Mouse (Mus musculus) midbrain, embryonic 12.5 days (tissue): Measurements from ENCODE around the gene Nelfe. TPM values are rescaled to one million over a fixed set of nuclear protein-coding genes. Genes with fewer than 3 reads are reported as not detected.
A peak's percentile ranks its signal among the peaks of the same experiment; 100 is the strongest.
"Not testable (repeated sequence)": the region's sequence is repeated elsewhere in the genome, so short reads cannot be mapped to it uniquely, and the experiment has no call there.

Source experiments
- ATAC-seq: fragments of 200-750 bp; cut with Nextera tagmentation; 2 replicates; pipeline ENCODE4 v1.8.0; 2017; ENCODE audit warnings: low read depth, moderate TSS enrichment, moderate library complexity; ENCODE audit not compliant: low FRiP score
- H3K27ac ChIP-seq: fragments of 300-500 bp; sonication (generic); replicated peaks from 2 replicates; pipeline ENCODE4 v1.5.1; 2016; ENCODE audit warnings: mild to moderate bottlenecking
- H3K27me3 ChIP-seq: fragments of 300-500 bp; sonication (generic); 2 replicates; pipeline ENCODE4 v1.6.1; 2016; ENCODE audit warnings: mild to moderate bottlenecking
- H3K36me3 ChIP-seq: fragments of 300-500 bp; sonication (generic); 2 replicates; pipeline ENCODE4 v1.6.1; 2016
- H3K4me1 ChIP-seq: fragments of 300-500 bp; sonication (generic); 2 replicates; pipeline ENCODE4 v1.6.1; 2016
- H3K4me2 ChIP-seq: fragments of 300-500 bp; sonication (generic); replicated peaks from 2 replicates; pipeline ENCODE4 v1.6.1; 2016; ENCODE audit warnings: mild to moderate bottlenecking, moderate library complexity
- H3K4me3 ChIP-seq: fragments of 300-500 bp; sonication (generic); 2 replicates; pipeline ENCODE4 v1.5.1; 2016; ENCODE audit warnings: mild to moderate bottlenecking
- H3K9ac ChIP-seq: fragments of 300-500 bp; sonication (generic); replicated peaks from 2 replicates; pipeline ENCODE4 v1.6.1; 2016; ENCODE audit warnings: mild to moderate bottlenecking, moderate library complexity
- H3K9me3 ChIP-seq: fragments of 300-500 bp; sonication (generic); 2 replicates; pipeline ENCODE4 v1.6.1; 2016; ENCODE audit warnings: mild to moderate bottlenecking
- WGBS: fragments of 180-500 bp; shearing (Covaris S2); methylation state at CpG from one replicate; pipeline ENCODE4 v1.1.7; 2016; 5-methylcytosine and 5-hydroxymethylcytosine counted together
- polyA plus RNA-seq: library from polyadenylated mRNA; unstranded; fragments of >200 nt; fragmentation: Nextera tagmentation; extraction: Ambion mirVana; gene quantifications from 2 replicates; pipeline ENCODE4 v1.2.1, GENCODE M21; 2016

Nelfe gene
- polyA plus RNA-seq, 1 experiment from 2014 or later, result 114 TPM

DNA sequence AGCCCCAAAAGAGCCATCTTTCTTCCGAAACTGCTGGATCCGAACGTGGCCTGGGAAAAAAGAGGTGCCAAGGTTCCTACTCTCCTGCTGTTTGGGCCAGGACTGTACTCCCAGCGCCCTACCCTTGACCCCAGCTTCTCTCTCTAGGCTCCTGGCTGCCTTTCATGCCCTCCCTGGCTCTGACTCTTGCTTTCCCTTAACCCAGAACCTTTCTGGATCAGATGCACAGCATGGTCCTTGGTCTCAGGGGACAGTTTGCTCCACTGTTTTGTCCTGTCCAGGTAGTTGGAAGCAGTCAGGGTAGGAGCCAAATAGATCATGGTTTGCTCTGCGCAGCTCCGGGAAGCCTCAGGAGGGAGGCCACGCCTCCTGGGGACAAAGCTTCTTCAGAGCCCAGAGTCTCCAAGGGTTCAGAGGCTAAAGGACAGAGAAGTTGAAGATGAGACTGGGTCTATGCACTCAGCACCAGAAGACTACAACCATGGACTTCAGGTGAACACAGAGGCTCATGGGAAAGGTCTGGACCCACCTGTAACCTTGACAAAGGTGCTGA is 35.3 kb upstream of the Nelfe start:
- H3K4me1 ChIP-seq, result no peaks in the 10 kb centered on the region
- no peak overlapping the region for H3K4me2 ChIP-seq
- no peaks in the 10 kb centered on the region for H3K9me3 ChIP-seq
- H3K27me3 ChIP-seq, result no peaks in the 10 kb centered on the region
- no peak overlapping the region for H3K4me3 ChIP-seq
- no peaks in the 10 kb centered on the region for H3K36me3 ChIP-seq
- no peak overlapping the region for H3K9ac ChIP-seq
- ATAC-seq, result no peak
- 84% methylated on average over 7 of the region's 7 CpGs for WGBS
- no peak overlapping the region for H3K27ac ChIP-seq

DNA sequence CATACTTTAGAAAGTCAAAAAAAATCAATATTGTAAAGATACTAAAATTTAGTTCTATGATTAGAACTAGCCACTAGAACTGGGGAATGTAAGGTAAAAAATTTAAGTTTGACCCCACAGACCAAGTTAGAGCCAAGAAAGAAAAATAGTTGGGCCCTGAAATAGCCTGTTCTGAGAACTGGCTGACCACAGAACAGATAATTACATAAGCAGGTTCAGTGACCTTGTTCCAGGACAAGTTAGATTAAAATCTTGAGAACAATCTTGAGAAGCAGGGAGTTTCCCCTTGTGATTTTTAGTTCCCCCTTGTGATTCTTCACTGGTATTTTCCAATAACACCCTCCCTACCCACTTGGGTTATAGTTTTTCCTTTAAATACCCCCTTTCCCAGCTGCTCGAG is 19.4 kb upstream of the Nelfe start:
- H3K4me2 ChIP-seq, ATAC-seq, H3K27me3 ChIP-seq, H3K27ac ChIP-seq, H3K9ac ChIP-seq, H3K9me3 ChIP-seq, H3K4me1 ChIP-seq, H3K4me3 ChIP-seq: not testable (repeated sequence)
- WGBS, result 93% methylated on average over 1 of the region's 1 CpGs
- H3K36me3 ChIP-seq, result peaks cover 71% of the 10 kb centered on the region

DNA sequence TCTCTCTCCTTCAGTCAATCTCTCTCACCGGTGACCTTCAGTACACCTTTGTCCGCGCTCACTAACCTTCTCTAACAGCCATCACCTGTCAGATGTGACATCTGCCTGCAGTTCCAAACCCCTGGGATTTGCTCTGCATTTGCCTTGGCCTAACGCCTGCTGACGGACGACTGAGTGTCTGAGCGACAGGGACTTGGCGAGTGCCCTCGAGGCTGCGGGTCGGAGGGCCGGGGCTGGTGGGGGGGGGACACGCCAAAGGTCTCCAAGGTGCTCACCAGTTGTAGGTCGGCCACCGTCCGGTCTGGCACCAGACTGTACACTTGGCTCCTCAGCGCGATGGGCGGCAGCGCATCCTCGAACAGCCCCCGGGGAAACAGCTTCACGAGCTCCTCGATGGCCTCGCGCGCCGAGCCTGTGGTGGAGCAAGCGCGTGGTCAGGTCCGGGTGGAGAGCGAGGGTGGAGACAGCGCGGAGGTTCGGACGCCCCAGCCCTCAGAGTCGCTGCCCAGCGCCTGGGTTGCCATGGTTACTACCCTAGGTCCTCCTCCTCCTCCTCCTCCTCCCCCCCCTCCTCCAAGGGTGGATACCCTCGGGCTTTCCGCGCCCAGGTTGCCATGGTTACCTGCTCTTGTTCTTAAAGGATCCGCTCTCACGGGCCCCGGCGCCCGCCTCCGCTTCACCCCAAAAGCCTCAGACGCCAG is 13.9 kb upstream of the Nelfe start:
- Histone ChIP-seq H3K27me3 (no peaks in the 10 kb centered on the region), H3K4me3 (peak overlapping the region; percentile 75), H3K4me2 (peak overlapping the region; percentile 98), H3K36me3 (peaks cover 50% of the 10 kb centered on the region), H3K27ac (peak overlapping the region; percentile 82), H3K9me3 (no peaks in the 10 kb centered on the region), H3K4me1 (peaks cover 26% of the 10 kb centered on the region), H3K9ac (peak overlapping the region; percentile 74)
- ATAC-seq, result peak; percentile 87
- 4% methylated on average over 48 of the region's 48 CpGs for WGBS

DNA sequence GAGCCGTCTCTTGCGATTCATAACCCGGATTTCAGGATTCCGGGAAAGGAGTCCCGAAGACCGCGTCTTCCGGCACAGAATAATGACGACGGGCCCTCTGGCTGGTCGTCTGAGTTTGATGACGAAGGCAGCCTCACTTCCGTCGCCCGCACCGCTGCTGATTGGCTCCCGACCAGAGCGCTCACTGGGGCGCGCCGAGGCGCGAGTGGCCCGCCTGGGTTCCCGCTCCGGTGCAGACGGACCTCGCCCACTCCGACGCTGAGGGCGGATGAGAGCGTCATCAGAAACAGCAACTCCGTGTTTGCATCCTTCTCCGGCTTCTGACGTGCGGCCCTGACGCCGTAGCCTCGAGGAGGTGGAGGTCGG is 13.4 kb upstream of the Nelfe start, which contains the start of the genes Stk19 and Dxo:
Gene Stk19, minus strand, starts transcription at position 90 of the 366 bp plus-strand sequence.
Gene Dxo, plus strand, starts transcription at position 164 of the 366 bp plus-strand sequence.
- ATAC-seq, result peak; percentile 92
- peaks cover 52% of the 10 kb centered on the region for H3K36me3 ChIP-seq
- under 1% methylated on average over 40 of the region's 40 CpGs for WGBS
- H3K4me1 ChIP-seq, result peaks cover 26% of the 10 kb centered on the region
- H3K27me3 ChIP-seq, result no peaks in the 10 kb centered on the region
- peak within 1 kb of the TSS; percentile 98 for H3K4me2 ChIP-seq
- H3K9me3 ChIP-seq, result no peaks in the 10 kb centered on the region
- H3K27ac ChIP-seq, result peak within 1 kb of the TSS; percentile 82
- peak within 1 kb of the TSS; percentile 74 for H3K9ac ChIP-seq
- H3K4me3 ChIP-seq, result peak within 1 kb of the TSS; percentile 75

DNA sequence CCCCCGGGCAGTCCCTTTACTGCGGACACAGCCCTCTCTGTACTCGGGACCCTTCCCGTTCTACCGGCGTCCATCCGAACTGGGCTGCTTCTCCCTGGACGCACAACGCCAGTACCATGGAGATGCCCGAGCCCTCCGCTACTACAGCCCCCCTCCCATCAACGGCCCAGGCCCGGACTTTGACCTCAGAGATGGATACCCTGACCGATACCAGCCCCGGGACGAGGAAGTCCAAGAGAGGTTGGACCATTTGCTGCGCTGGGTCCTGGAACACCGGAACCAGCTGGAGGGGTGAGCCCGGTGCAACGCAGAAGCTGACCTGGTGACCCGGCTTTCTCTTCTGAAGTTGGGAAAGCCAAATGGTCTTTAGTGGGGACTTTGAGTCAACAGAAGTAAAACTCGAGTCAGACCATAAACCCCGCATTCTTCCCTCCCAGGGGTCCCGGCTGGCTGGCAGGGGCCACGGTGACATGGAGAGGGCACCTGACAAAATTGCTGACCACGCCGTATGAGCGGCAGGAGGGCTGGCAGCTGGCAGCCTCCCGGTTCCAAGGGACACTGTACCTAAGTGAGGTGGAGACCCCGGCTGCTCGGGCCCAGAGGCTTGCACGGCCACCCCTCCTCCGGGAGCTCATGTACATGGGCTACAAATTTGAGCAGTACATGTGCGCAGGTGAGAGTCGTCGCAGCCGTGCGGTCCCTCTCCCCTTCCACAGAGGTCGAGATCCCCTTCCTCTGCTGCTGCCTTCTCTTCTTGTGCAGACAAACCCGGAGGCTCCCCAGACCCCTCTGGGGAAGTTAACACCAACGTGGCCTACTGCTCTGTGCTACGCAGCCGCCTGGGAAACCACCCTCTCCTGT is 12.5 kb upstream of the Nelfe start:
- no peaks in the 10 kb centered on the region for H3K9me3 ChIP-seq
- H3K27me3 ChIP-seq, result no peaks in the 10 kb centered on the region
- ATAC-seq, result peak; percentile 3; the same call in 1 of the 2 replicates
- peak overlapping the region; percentile 75 for H3K4me3 ChIP-seq
- peaks cover 26% of the 10 kb centered on the region for H3K4me1 ChIP-seq
- peak overlapping the region; percentile 82 for H3K27ac ChIP-seq
- H3K4me2 ChIP-seq, result peak overlapping the region; percentile 98
- WGBS, result 41% methylated on average over 43 of the region's 43 CpGs
- peaks cover 52% of the 10 kb centered on the region for H3K36me3 ChIP-seq
- H3K9ac ChIP-seq, result peak overlapping the region; percentile 70

DNA sequence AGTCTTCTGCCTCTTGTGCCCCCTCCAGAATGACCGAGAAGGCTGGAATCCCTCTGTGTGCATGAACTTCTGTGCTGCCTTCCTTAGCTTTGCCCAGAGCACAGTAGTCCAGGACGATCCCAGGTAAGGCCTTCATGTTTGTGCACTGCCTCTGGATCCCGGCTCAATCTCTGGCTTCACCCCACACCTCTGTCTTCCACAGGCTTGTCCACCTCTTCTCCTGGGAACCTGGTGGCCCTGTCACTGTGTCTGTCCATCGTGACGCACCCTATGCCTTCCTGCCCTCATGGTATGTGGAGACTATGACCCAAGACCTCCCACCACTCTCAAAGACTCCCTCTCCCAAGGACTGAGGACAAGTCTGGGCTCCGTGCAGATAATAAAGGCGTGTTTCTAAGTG is 11.4 kb upstream of the Nelfe start:
- 87% methylated on average over 7 of the region's 7 CpGs for WGBS
- ATAC-seq, result no peak
- Histone ChIP-seq H3K27ac (no peak overlapping the region), H3K4me2 (peak overlapping the region; percentile 98; the same call in 1 of the 2 replicates), H3K9ac (no peak overlapping the region), H3K4me3 (no peak overlapping the region), H3K4me1 (peaks cover 26% of the 10 kb centered on the region), H3K27me3 (no peaks in the 10 kb centered on the region), H3K36me3 (peaks cover 55% of the 10 kb centered on the region), H3K9me3 (no peaks in the 10 kb centered on the region)

DNA sequence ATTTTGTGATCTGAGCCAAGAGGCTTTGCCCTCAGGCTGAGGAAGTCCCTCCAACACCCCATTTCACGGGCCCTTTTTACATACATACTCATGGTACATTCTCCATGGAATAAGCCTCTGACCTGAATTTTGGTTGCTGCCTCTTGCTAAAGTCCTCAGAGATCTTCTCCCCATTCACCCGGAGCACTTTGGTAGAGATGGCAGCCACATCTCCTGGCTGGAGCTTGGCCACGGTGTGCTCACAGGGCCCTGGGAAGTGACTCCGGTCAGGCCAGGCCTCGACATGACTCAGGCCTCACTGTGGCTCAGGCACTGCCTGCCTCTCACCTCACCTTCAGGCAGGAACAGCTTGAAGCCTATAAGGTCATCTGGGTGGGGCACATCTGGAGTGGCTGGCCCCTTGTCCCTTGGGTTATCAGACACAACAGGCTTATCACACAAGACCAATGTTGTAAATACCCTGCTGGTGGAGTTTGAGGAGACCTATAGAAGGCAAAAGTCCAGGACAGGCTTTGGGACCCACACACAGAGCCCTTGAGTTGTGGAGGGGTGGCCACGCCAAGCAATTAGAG is 9.4 kb upstream of the Nelfe start:
- no peak overlapping the region for H3K9ac ChIP-seq
- H3K4me3 ChIP-seq, result no peak overlapping the region
- H3K4me2 ChIP-seq, result no peak overlapping the region
- no peaks in the 10 kb centered on the region for H3K9me3 ChIP-seq
- no peak for ATAC-seq
- H3K27me3 ChIP-seq, result no peaks in the 10 kb centered on the region
- 91% methylated on average over 6 of the region's 6 CpGs for WGBS
- no peak overlapping the region for H3K27ac ChIP-seq
- peaks cover 22% of the 10 kb centered on the region for H3K4me1 ChIP-seq
- peaks cover 74% of the 10 kb centered on the region for H3K36me3 ChIP-seq

DNA sequence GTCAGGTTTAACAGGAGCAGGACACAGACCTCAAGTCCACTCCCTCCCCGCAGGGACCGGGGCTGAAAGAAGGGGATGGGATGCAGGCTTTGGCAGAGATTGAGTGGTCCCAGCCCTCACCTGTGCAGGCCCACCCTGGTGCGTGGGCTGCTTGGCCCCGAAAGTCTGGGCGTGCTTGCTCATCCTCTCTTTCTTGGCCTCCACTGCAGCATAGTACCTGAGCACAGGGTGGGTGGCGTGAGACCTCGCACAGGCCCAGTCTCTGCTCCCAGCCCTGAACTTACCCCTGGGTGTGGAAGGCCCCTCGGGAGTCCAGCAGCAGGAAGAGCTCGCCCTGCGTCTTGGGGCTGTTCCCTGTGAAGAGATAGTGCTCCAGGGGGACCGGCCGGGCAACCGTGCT is 5.3 kb upstream of the Nelfe start:
- peaks cover 82% of the 10 kb centered on the region for H3K36me3 ChIP-seq
- no peaks in the 10 kb centered on the region for H3K27me3 ChIP-seq
- H3K4me2 ChIP-seq, result no peak overlapping the region
- no peak overlapping the region for H3K4me3 ChIP-seq
- no peak for ATAC-seq
- 92% methylated on average over 13 of the region's 13 CpGs for WGBS
- H3K4me1 ChIP-seq, result peaks cover 8% of the 10 kb centered on the region
- H3K27ac ChIP-seq, result no peak overlapping the region
- H3K9me3 ChIP-seq, result no peaks in the 10 kb centered on the region
- H3K9ac ChIP-seq, result no peak overlapping the region

DNA sequence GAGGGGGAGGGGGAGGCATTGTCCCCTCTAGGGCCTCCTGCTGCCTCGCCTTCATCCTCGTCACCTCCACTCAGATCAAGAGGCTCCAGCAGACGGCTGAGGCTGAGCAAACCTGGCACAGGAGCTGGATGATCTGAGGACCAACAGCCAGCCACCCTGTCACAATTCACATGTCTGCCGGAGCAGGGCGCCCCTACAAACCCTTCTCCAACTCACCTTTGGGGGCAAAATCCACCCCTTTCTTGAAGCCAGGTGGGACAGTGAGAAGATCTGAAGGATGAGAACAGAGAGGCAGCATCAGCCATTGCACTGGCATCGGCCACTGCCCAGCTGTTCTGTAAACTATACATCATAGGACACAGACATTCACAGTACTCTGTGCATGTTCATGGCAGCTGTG is 3.0 kb upstream of the Nelfe start:
- Histone ChIP-seq H3K9me3 (no peaks in the 10 kb centered on the region), H3K4me1 (peaks cover 22% of the 10 kb centered on the region), H3K27ac (no peak overlapping the region), H3K36me3 (peaks cover 61% of the 10 kb centered on the region), H3K27me3 (no peaks in the 10 kb centered on the region), H3K4me3 (no peak overlapping the region), H3K4me2 (no peak overlapping the region), H3K9ac (no peak overlapping the region)
- 90% methylated on average over 6 of the region's 6 CpGs for WGBS
- ATAC-seq, result no peak

DNA sequence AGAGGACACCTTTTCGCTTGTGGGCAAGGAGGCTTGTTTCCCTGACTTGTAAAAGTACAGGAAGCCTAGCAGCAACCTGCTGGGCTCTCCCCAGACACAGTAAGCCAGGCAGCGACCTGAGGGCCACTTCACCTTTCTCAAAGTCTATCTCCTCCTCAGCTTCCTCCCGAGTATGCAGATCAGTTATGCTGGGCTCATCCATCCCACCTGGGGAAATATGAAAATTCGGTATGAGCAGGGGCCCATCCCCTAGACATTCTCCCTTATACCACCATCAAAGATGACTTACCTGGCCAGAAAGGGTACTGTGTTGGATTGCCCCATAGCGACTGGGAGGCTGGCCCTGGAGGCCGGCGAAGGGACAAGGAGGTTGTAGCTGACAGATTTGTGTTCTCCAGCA is 2.6 kb upstream of the Nelfe start:
- H3K4me2 ChIP-seq, result no peak overlapping the region
- H3K4me3 ChIP-seq, result no peak overlapping the region

DNA sequence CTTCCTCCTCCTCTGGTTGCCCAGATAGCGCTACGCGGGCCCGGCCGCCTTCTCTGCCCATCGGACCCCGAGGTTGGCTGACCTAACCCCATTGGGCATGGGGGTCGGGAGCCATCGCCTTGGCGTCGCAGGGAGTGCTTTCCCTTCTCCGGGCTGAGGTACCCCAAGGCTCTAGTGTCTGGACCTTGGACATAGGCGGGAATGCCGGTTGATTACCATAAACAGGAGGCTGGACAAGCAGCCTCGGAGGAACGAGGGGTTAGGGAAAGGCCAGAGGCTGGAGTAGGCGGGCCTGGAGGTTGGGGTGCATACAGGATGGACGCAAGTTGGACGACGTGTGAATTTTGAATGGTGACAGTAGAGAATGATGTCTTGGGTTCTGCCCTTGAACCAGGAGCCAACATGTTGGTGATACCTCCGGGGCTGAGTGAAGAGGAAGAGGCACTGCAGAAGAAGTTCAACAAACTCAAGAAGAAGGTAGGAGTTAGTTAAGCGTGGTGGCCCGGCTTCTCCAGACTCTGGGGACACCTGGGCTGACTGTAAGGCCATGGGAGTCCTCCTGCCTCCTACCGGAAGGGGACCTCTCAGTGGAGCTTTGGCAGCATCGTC is 430 bp downstream of the Nelfe start:
- Histone ChIP-seq H3K36me3 (peaks cover 62% of the 10 kb centered on the region), H3K4me1 (peaks cover 22% of the 10 kb centered on the region), H3K4me3 (peak overlapping the region; percentile 80), H3K27ac (peak overlapping the region; percentile 55; the same call in 1 of the 2 replicates), H3K9me3 (no peaks in the 10 kb centered on the region), H3K9ac (peak overlapping the region; percentile 88), H3K27me3 (no peaks in the 10 kb centered on the region), H3K4me2 (peak overlapping the region; percentile 90)
- no peak for ATAC-seq
- WGBS, result 2% methylated on average over 25 of the region's 25 CpGs

More for the DNA sequence above, 2.6 kb upstream of the Nelfe start:
- Histone ChIP-seq H3K36me3 (peaks cover 61% of the 10 kb centered on the region), H3K27me3 (no peaks in the 10 kb centered on the region), H3K4me1 (peaks cover 22% of the 10 kb centered on the region), H3K27ac (no peak overlapping the region), H3K9me3 (no peaks in the 10 kb centered on the region), H3K9ac (no peak overlapping the region)
- ATAC-seq, result no peak
- WGBS, result 95% methylated on average over 7 of the region's 7 CpGs
